Mouse (Mus musculus): ENCODE measurements at regions not wholly inside any gene's neighbourhood (a gene's known extent, or its start where the extent isn't known, plus 50 kb on each side); places are given as distances from the start of the nearest gene placed in this dataset.
"Not testable (repeated sequence)": the region's sequence is repeated elsewhere in the genome, so short reads cannot be mapped to it uniquely, and the experiment has no call there.

DNA sequence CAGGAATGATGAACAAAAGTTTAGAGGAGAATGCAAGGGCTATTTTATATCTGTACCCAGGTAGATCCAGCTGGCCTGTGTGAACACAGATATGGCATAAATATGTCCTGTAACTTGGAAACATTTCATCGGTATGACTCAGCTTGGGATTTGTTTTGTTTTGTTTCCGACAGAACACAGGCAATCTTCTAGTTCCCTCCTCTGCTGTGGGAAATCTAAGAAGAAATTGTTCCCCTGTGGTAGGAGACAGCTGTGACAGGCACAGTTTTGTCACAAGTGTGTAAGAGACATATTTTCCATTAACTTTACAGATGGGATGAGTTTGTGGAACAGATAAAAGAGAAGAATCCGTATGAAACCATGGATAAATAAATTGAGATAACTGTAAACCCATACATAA, 687.0 kb downstream of the Tpm3-rs7 start:
- no peak for DNase-seq

- no peak for DNase-seq
These were observed 688.0 kb downstream of the Tpm3-rs7 start for GRCm38 (mm10) chr14:114002420-114002819.

DNA sequence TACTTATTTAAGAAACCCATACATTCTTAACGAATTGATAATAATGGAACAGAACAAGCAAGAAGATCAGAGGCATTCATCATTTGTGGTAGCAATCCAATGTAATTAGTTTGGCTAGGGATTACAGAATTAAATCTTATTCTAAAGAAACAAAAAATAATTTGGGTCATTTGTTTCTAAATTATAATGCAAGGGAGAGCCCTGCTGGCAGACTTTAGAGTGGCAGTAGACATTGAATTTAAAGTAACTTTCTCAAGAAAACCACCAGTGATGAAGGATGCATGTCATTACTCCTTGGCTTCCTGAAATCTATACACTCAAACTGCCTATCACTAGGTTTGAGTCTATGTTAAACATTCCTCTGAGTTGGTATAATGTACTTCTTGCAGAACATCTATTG, 722.7 kb downstream of the Tpm3-rs7 start:
- no peak for DNase-seq

DNA sequence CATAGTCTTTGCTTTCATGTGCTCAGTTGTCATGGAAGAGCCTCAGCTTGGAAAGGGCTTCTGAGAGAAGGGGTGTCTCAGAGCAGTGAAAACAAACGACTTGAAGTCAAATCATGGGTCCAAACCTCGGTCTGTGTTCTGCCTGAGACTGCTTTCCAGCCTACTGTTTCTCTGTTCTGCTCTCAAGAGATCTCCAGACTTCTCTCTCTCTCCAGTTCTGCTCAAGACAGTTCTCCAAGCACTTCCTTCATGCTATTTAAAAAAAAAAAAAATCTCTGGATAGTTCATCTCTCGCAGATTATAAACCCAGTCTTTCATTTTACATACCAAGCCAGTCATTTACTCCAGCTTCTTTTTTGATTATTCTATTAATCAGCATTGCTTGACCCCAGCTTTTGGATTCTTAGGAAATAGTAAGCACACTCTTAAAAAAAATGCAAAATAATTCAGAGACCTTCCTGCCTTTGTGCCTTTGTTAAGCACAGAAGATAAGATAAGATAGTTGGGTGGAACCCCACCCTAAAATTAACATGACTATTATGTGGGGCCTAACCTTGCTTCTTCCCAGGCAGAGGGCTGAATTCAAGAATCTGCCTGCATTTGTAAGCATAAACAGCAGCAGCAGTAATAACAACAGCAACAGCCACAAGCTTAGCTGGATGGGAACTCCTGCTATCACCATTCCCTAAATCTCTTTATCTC, 724.4 kb downstream of the Tpm3-rs7 start:
- DNase-seq, result no peak

GRCm38 (mm10) chr14:114053558-114054235, 739.3 kb downstream of the Tpm3-rs7 start:
- DNase-seq, result no peak

GRCm38 (mm10) chr14:114061347-114061746, 746.9 kb downstream of the Tpm3-rs7 start:
- no peak for DNase-seq

GRCm38 (mm10) chr14:114062582-114062981, 748.2 kb downstream of the Tpm3-rs7 start:
- DNase-seq, result no peak

DNA sequence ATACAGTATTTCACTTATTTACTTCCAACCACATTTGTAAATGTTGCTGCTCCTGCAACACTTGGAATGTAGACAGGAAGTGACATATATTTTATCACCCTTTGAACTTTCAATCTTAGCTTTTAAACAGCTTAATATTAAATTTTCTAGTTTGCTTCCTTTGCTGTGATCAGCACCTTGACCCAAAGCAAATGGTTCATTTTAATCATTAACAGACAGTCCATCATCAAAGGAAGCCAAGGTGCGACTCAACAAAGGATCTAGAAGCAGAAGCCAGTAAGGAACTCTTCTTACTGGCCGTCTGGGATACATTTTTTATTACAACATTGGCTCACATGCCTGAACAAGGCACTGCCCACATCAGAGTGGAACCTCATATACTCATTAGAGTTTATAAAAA, 758.8 kb downstream of the Tpm3-rs7 start:
- DNase-seq, result no peak

GRCm38 (mm10) chr14:114074011-114074410, 759.6 kb downstream of the Tpm3-rs7 start:
- no peak for DNase-seq

GRCm38 (mm10) chr14:114106786-114107185, 792.4 kb downstream of the Tpm3-rs7 start:
- DNase-seq, result peak; percentile 5

- no peak for DNase-seq
These were observed 814.1 kb downstream of the Tpm3-rs7 start for GRCm38 (mm10) chr14:114128491-114128890.

DNA sequence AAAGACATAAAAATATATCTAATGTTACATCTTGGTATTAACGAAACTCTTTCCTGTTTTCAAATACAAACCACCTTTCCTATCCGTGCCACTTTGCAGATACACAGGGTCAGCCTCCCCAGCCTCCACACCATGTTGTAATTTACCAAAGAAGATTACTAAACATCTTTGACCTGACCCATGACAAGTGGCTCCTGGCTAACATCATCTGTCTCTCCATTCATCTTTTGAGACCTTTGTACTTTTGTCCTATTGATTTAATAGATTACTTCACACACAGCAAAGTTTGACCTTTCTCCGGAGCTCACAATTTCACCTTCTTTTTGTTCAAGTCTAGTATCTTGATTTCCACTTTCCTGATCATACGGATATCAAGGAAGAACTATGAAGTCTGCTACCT, 851.6 kb downstream of the Tpm3-rs7 start:
- no peak for DNase-seq

DNA sequence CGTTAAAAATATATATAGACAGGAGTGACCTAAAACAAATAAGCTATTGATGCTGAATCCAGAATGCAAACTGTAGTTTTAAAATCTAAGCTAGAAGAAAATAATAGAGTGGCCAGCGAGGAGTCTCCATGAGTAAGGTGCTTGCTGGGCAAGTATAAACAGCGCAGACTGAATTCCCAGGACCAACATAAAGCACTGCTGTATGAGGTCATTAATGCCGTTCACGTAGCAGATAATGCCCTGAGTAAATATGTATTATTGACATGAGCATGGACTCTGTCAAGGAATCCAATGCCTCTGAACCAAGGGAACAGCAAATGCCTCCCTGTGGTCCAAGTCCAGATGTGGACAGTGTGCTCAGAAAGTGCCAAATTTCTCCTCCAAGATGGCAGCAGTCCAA, 876.4 kb upstream of the Gpc5 start:
- no peak for DNase-seq

GRCm38 (mm10) chr14:114220868-114221267, 871.1 kb upstream of the Gpc5 start:
- no peak for DNase-seq

DNA sequence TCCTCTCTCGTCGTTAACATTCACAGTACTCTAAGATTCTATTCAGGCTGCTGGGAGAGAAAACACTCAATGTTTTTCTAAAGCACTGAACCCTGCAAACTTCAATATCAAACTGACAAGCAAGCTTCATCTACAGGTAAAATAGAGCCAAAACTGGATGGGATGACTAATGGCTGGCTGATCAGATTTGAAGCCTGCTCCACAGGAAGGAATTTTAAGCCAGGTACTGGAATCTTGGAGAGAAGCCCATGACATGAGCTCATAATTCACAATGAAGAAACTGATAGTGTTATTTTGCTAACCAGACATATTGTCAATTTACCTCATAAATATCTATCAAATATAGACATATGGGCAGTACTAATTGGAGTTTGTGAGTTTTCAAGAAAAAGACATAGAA, 861.3 kb upstream of the Gpc5 start:
- no peak for DNase-seq

- no peak for DNase-seq
These were observed 837.0 kb upstream of the Gpc5 start for GRCm38 (mm10) chr14:114255037-114255436.

GRCm38 (mm10) chr14:114261657-114262056, 830.4 kb upstream of the Gpc5 start:
- no peak for DNase-seq

GRCm38 (mm10) chr14:114300611-114301010, 791.4 kb upstream of the Gpc5 start:
- DNase-seq, result no peak

- no peak for DNase-seq
These were observed 784.5 kb upstream of the Gpc5 start for GRCm38 (mm10) chr14:114307479-114307878.

GRCm38 (mm10) chr14:114332662-114333061, 759.4 kb upstream of the Gpc5 start:
- no peak for DNase-seq

GRCm38 (mm10) chr14:114349345-114349744, 742.7 kb upstream of the Gpc5 start:
- no peak for DNase-seq

DNA sequence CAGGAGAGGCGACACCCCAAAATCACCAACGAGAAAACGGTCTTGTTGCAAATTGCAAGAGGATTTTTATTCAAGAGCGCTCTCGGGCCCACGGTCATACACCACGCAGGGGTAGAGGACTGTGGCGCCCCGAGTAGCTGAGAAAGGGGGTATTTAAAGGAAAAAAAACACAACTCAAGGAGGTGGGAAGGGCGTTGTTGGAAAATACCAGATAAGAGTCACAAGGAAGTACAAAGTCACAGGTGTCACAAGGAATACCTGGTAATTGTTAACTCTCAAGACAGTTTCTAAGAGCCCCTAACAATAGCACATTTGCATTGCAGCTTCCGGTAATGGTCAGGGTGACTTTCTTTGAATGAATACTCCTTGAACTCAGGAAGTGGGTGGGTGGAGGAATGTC, 742.2 kb upstream of the Gpc5 start:
- not testable (repeated sequence) for DNase-seq

GRCm38 (mm10) chr14:114352307-114352706, 739.7 kb upstream of the Gpc5 start:
- DNase-seq, result no peak

- no peak for DNase-seq
These were observed 717.2 kb upstream of the Gpc5 start for GRCm38 (mm10) chr14:114374847-114375246.

All from gastrocnemius, postnatal 10 days (tissue).